Mouse (Mus musculus) ovary, postnatal 14 days (tissue): Measurements from ENCODE around the gene Cox20.
"Not testable (repeated sequence)": the region's sequence is repeated elsewhere in the genome, so short reads cannot be mapped to it uniquely, and the experiment has no call there.

ENCODE experiments used
- DNase-seq: peaks from one replicate; pipeline ENCODE4 v3.0.0; 2022; ENCODE audit warnings: low spot score

Gene Cox20

GRCm38 (mm10) chr1:178318389-178319184, at the start of gene Cox20:
Gene Cox20, plus strand, starts transcription at chr1:178319130.
- DNase-seq, result peak; percentile 94

DNA sequence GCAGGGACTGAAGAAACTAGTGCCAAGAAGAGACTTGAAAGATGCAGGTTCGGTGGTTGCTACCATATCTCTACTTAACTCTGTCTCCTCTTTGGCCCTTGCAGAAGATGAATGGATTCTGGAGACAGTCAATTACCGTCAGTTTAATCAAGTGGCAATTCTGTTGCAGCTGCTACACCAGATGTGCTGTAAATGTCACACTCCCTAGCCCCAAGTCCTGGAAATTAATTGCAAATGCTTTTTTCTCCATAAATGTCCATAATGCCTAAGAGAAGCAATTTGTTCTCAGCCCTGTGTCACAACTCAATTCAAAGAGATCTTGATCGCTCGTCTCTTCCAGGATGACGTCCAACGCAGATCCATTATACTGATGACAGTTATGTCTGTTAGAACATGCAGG, 48.3 kb upstream of the Cox20 start:
- no peak for DNase-seq

DNA sequence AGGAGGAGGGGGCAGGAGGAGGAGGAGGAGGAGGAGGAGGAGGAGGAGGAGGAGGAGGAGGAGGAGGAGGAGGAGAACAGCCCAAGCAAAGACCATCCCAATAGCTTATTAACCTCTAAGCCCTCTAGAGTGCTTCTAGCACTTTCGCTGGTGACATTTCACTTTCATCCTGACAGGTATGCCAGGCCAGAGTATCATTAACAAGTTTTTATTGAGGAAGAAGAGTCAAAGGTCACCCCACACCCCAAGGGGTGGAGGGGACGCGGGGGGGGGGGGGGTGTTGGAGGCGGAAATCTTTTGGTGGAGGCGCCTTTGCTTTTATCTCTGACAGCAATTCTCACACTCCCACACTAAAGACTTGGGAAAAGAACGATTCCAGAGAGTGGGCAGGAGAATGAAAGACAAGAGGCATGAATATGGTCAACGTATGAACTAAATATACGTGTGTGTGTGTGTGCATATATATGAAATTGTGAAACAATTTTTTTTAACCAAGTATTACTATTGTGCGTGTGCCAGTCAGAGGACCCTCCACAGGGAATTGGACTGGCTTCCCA, 43.7 kb upstream of the Cox20 start:
- no peak for DNase-seq

GRCm38 (mm10) chr1:178275738-178276053, 43.2 kb upstream of the Cox20 start:
- no peak for DNase-seq

DNA sequence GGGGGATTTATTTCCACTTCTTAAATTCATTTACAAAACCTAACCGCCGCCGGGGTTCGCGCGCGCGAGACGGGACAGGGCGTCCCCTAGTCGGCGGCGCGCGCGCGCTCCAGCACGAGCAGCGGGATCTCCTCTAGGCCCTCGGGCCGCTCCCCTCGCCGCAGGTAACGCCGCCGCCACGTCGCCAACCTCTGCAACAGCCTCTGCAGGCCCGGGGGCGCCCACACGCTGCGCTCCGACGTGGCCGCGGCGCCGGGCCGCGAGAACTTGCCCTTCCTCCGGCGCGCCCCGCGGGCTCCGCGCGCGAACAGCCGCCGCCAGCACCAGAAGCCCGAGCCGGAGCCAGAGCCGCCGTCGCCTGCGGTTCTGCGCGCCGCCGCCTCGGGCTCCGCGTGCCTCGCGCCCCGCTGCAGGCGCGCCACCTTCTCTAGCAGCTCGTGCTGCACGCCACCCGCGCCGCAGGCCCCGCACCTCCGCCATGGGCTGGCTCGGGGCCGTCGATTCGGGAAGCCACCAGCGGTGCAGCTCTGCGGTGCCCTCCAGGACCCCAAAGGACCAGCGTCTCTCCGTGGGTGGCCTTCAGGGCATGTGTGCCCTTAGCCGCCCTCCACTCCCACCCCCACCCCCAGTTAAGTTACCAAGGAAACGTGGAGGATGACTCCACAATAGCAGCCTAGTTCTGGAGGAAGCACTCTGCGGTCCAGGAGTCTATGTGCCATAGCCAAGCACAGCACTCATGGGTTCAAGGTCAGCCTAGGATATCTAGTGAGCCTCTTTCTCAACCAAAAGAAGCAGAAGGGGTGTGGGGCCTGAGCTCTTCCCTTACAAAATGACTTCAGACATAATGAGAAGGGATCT, 42.6 kb upstream of the Cox20 start:
- DNase-seq, result peak; percentile 41

GRCm38 (mm10) chr1:178283314-178283713, 35.6 kb upstream of the Cox20 start:
- not testable (repeated sequence) for DNase-seq

GRCm38 (mm10) chr1:178283946-178284720, 34.8 kb upstream of the Cox20 start:
- no peak for DNase-seq

GRCm38 (mm10) chr1:178287601-178288176, 31.2 kb upstream of the Cox20 start:
- no peak for DNase-seq

GRCm38 (mm10) chr1:178291716-178292115, 27.2 kb upstream of the Cox20 start:
- no peak for DNase-seq

DNA sequence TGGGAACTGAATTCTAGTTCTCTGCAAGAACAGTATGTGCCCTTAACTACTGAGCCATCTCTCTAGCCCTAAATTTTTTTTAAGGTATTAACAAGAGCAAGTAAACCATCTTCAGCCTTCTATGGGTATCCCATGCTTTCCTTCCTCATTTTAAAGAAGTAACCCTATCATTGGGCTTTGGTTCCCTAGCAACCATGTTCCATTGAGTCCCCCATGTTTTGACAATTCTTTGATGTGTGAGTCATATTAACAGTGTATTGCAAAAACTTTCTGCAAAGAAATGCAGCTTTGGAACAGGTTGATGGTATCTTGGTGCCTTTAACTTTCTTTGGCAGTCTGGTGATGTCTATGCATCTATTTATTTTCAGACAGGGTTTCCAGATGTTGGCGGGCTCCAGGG, 24.9 kb upstream of the Cox20 start:
- DNase-seq, result no peak

DNA sequence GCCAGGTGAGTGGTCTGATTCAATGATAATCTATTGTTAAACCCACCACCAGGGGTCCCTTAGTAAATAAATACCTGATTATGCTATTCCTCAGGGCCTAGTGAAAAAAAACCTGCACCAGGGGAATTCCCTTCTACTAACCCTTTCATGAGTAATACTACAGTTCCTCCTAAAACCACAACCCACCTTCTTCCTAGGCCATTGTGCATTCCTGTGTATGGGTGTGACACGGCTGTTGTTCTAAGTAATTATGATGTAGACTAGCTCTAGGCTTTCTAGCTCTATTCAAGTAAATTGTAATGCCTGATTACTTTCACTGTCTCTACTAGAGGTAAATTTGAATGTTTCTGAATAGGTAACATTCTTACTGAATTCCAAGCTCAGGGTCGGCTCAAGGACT, 17.7 kb upstream of the Cox20 start:
- not testable (repeated sequence) for DNase-seq

DNA sequence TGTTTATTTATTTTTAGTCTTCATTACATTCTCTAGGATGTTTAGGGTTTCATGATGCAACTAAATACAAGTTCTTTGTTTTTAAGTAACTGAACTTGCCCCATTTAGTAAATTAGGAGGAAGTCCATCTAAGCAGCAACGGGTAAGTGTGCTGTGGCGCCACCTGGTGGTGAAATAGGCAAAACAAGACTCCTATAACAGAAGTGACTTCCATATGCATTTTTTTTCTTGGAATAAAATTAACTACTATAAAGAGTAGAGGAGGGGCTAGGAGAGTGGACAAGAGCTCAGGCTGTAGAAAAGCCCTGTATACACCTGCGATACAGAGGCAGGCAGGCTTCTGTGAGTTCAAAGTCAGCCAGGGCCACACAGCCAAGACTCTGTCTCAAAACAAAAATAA, 15.5 kb upstream of the Cox20 start:
- peak; percentile 63 for DNase-seq

DNA sequence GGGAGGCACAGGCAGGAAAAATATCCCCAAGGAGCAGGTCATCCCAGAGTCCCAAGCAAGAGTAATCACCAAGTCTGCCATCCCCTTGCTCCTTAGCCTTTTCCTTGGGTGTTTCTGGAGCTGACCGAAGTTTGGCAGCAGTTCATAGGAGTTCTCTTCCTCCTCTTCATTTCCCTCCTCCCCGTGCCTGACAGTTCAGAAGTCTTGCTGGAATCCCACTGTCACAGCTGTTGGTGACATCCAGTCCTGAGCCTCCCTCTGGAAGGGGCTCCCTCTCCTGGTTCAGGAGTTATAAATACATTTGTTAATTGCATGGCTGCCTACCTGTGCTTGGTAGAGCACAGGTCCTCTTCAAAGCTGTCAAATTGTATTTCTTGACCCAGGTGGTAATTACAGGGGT, 9.4 kb upstream of the Cox20 start:
- no peak for DNase-seq

DNA sequence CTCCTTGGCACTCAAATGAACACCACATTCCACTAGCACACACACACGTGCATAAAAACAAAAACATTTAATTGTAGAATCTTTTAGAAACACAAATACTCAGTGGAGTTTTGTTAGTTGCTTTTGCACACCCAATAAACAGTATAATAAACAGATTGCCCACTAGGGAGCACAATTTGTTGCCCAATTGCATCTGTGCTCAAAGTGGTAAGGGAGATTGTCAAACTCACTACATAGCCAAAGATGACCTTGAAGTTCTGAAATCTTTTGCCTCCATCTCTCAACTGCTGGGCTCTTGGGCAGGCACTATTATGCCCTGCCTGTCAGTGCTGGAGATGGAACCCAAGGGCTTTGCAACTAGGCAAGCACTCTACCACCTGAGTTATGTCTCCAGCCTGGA, 8.8 kb upstream of the Cox20 start:
- no peak for DNase-seq

DNA sequence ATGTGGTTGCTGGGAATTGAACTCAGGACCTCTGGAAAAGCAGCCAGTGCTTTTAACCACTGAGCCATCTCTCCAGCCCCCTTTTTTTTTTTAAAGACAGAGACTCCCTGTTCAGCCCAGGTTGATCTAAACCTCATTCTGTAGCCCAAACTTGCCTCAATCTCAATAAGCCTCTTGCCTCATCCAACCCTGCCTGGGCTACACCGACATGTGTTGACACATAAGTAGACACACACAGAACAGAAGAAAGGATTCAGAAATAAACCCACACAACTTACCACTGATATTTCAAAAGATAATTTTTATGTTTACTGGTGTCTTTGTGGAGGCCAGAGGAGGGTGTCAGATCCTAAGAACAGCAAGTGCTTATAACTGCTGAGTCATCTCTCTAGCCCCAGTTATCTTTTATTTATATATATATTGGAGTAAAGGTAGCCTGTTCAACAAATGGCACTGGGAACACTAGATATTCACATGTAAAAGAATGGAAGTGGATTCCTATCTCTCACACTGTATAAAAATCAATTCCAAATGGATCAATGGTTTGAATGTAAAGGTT, 5.8 kb upstream of the Cox20 start:
- DNase-seq, result no peak

DNA sequence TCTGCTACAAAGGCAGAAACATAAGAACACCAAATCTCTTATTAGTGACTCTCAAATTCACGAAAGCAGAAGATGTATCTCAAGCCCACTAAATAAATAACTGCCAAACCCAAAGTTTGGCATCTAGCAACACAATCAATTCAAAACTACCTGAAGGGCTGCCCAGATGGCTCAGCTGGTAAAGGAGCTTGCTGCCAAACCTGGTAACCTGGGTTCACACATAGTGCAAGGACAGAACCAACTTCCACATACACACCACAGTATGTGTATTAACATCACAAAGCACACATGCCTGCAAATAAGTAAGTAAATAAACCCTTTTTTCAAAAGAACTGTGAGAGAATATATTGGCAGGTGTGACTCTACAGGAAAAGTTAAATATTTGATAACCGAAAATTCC, 4.7 kb upstream of the Cox20 start:
- no peak for DNase-seq

DNA sequence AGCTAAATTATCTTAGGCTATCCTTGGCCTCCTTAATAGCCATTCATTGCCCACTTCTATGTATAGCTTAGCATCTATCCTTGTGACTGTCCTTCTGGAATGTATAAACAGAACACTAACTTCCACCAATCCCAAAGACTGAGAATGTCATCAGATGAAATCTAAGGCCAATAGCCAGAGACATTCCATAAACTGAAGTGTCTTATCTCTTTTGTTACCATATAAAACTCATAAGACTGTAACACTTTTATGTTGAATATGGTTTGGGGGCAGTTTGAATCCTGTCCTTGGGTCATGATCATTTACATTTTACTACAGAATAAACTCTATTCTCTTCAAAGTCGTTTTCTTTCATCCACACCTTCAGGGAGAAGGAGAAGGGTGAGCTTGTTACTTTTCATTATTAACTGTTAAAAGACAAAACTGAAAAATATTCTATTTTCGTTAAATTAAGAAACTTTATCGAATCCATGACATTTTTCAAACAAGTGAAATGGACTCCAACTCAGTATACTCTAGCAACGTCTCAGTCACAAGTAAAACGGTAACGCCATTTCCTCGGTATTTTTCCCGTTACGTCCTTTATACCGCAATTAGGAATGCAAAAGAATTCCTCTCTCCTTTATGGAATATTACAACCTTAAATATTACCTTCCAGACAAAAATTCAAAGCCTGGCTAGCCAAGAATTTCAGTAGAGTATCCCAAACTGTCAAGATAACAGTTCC, 1.5 kb upstream of the Cox20 start:
- DNase-seq, result no peak

- DNase-seq, result no peak
These were observed 935 bp upstream of the Cox20 start for GRCm38 (mm10) chr1:178318002-178318388.

DNA sequence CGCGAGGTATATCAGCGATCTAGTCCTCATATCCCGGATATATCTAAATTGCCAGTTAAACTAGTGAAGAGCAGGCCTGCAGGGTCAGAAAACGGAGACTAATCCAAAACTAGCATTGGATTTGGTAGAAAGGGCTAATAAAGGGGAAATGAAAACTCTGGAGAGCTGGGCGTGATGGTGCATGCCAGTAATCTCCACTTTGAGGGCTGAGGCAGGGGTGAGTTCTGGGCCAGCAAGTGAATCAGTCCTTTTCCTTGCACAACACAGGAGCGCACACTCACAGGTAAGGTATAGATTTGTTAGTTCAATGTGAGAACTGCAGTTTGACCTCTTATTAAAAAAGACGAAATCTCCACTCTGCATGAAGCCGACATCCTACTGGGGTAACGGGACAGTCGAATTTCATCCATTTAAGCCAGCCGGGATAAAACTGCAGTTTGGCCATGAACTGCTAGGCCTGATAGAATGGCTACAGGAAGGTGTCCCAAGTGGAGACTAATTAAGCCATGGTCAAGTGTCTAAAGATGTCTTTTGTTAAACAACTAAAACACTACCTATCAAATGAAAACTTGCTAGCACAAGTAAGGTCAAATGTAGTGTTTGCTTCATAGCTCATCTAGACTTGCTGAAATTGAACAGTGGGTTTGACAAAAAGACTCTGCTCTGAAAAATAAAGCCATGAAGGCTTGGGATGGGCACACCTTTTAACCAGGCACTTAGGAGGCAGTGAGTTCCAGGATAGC, 536 bp downstream of the Cox20 start:
- peak; percentile 19 for DNase-seq

DNA sequence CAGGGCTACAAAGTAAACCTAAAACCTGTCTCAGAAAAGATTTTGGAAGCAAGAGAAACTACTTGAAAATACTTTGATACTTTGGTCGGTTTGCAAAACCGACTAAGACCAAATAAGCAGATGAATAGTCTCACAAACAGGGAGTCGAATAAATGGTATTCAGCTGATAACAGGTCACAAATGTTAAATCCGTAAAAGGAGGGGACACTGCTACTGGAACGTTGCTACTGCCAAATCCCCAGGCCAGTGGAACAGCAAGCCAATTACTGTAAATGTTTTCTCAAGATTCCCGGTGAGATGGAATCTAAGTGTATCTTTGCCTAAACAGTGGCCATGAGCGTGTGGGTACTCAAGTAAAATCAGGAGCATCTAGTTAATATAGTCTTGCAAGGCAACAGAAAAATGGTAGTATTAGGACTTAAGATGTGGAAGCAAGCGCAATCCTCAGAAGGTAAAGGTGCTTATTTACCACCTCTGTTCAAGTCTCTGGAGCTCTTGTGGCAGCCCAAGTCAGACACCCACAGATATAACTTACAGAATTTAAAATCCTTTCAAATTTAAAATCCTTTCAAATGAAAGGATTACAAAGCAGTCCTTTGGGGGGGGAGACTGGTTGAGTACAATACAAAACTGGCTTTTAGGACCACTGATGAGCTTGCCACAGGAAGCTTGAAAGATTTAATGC, 1.2 kb downstream of the Cox20 start:
- no peak for DNase-seq
